Mouse (Mus musculus) lung, postnatal 36 days (tissue): ENCODE measurements around the gene Entpd1.
"Not testable (repeated sequence)": the region's sequence is repeated elsewhere in the genome, so short reads cannot be mapped to it uniquely, and the experiment has no call there.

Source experiments
- DNase-seq: peaks from one replicate; pipeline ENCODE4 v3.0.0; 2022; ENCODE audit warnings: mixed read lengths

Entpd1 gene

DNA sequence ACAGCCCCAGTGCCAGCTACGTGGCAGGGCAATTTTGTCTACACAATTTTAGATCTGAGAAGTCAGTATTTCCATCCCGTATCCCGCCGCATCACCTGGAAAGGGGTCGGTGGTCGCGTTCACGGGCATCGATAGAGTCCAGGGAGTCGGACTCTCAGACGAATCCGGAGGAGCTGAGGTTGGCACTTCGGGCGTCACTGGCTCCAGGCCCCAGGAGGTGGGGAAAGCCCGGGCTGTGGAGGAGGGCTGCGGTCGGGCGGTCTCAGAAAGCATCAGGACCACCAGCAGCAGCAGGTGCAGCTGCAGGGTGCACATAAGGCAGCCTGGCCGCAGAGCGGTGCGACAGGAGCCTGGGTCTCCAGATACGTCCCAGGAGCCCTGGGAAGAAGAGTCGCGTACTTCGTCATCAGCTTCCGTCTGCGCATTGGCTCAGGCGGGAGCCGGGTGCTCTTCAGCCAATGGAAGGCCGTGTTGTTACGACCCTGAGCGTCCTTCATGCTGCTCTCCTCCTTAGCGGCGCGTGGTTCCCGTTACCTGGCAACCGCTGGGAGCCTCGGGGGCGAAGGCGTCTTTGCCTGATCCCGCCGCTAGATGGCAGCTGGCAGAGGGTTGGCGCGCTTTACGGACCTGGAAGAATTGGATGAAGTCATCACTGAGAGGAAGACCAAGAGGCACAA is at the start of gene Entpd1, which contains the start of gene Tctn3:
Gene Entpd1, plus strand, starts transcription at position 537 of the 677 bp plus-strand sequence.
Gene Tctn3, minus strand, starts transcription at position 404 of the 677 bp plus-strand sequence.
- DNase-seq, result peak; percentile 97

DNA sequence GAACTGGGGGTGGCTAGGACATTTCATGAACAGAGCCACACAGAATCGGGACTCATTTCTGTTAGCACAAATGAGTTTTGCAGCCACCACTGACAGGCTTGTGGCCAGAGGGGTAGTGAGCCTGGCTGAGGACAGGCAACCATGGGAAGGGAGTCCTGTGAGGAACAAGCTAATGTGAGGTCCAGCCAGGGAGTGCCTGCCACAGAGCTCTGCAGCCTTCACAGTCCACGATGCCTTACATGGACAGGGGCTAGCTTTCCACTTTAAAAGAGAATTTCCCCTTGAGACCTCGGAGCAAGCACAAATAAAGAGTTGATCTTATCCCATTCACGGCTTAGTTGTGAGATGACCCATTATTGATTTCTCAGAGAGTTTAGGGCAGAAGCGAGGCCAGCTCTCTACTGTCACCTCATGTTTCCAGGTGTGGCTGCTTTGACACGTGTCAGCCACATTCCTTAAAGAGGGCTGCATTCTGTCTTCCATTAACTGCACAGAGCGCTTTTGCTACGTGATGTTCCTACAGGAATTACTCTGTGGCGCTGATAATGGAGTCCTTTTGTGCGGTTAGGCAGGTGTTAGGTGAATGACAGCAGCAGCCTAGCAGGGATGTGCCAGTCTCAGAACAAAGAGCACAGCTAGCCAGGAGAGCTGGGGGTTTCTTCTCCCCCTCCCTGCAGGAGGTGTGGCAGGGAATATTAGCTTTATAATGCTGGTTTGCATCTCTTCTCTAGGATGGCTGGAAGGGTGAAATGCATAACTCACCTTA is 48.1 kb upstream of the Entpd1 start:
- no peak for DNase-seq

DNA sequence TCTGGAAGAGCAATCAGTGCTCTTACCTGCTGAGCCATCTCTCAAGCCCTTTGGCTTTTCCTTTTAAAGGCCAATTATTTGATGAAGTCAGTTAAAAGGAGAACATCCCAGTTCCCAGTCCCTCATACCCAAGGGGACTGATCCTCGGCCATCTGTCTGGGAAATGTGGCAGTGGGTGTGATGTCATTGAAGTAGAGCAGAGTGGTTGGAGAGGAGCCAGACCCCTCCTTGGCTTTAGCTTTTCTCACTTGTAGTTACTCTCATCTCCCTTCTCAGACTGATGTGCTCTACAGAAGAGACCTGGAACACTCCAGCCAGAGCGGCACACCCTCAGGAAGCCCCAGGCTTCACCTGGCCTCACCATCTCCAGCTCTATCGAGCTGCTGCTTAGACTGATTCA is 44.5 kb upstream of the Entpd1 start:
- no peak for DNase-seq

DNA sequence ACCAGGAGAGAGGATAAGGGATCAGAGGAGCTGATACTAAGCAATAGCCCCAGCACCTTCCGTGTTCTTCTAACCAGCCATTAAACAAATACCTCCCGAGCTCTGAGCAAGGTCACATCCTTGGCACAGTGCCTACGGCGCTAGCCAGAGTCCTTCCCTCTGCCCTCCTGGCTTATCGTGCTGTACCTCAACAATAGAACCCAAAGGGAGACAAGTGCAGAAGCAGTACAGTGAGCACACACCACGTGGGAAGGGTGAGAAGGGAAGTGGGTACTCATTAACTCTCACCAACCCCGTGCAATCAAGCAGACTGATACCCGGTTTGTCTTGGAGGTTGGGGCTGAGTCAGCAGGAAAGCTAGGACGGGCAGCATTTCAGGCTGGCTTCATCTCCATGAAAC is 41.4 kb upstream of the Entpd1 start:
- DNase-seq, result no peak

DNA sequence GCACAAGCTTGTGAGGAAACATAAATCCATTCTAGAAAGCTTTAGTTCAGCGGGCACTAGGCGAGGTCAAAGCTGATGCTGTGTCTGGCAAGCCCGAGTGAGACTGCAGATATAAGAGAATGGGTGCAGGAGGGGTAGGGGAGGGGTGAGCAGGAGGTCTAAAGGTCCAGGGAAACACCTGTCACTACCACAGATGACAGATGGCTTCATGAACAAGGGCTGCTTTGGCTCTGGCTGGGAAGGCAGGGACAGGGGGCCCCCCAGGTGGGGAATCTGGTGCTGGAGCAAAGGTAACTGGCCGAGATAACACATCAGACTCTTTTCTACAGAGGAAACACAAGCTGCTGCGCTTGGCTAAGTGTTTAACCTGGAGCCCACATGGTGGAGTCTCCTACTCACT is 36.7 kb upstream of the Entpd1 start:
- DNase-seq, result no peak

DNA sequence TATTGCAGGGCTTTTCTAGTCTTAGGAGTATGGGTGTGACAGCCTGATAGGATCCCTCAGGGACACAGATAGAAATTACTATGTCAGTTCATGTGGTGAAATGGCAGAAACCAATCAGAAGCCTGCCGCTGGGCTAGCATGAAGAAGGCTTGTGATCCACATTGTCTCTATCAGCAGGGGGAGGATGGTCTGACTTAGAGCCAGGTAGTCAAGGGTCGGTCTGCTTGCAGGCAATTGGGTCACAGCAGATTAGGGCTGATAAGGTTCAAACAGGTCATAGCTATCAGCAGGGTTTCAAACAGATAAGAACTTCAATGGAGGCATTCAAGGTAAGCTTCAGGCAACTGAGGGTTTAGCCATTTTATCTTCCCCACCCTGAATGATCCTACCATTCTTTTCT is 31.3 kb upstream of the Entpd1 start:
- DNase-seq, result no peak

DNA sequence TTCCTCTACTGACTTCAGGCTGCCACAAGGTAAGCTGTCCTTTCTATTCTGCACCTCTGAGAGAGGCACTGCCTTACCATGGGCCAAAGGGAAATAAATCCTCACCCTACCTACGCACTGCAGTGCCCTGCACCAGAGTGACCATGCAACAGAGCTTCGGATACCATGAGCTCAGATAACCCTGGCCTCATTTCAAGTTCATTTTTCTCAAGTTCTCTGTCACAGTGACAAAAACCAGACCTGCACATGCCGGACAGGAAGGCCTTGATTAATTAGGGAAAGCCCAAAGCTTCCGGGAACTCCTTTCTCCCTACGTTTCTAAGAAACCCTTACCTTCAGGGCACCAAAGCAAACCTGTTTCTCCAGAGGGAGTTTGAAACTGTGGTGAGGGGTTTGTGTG is 30.5 kb upstream of the Entpd1 start:
- DNase-seq, result no peak

DNA sequence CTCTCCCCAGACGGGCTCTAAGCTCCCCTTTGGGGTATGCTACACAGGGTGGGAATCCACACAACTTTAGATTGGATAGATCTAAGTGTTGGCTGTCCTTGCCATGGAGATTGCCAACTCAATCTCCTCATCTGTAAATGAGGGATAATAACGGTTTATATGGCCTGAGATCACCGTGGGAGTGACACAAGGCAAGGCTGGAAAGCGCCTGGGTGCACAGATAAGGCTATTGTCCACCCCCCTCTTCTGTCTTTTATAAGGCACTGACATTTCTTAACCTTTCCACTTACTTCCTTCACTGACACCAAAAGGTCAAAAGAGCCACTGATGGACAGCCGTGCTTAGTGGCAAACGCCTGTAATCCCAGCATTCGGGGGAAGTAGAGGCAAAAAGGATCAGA is 25.3 kb upstream of the Entpd1 start:
- DNase-seq, result no peak

DNA sequence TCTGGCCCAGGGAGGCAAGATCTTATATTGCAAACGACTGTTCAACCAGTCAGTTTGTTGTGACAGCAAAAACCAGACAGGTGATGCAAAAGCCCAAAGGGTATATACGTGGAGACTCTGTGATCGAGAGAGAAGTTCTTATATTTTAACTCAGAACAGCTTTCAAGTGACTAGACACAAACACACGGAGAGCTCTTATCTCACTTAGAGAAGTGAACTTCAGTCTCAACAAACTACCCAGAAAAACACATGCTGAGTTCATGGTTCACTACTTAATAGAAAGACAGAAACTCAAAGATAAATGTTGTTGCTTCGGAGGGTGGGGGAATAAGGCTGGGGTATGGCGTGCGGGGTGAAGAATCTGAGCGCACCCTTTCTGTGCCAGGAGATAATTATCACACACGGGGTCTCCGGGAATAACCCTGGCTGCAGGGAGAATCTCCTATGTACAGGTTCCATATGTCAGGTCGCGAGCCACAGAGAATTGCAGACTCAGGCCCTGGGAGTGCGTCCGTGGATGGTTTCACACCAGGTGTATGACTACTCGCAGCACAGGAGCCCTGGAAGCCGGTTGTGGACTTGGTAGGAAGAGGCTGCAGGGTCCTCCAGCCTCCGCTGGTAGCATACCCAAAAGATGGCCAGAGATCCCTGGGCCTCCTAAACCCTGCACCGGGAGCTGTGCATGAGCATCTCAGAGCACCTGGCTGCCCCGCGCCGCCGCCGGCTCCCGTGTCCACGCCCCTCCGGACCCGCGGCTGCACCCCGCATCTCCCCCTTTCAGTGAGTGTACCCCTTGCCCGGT is 24.5 kb upstream of the Entpd1 start:
- no peak for DNase-seq

DNA sequence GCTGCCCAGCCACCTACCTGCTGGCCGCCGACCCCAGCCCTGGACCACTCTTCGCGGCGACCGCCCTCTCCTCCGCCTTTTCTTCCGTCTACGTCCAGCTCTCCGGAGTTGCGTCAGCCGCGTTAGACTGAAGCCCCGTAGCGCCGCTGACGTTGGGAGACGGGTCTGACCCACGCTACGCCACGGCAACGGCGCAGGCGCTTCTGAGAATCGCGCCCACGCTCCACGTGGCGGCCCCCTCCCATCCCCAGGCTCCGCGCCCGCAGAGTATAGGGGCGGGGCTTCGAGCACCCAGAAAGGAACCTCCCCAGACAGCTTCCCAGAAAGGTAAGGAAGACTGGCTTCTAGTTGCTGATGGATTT is 23.9 kb upstream of the Entpd1 start, which contains the start of gene Aldh18a1:
Gene Aldh18a1, minus strand, starts transcription at position 171 of the 362 bp plus-strand sequence.
- peak; percentile 95 for DNase-seq

DNA sequence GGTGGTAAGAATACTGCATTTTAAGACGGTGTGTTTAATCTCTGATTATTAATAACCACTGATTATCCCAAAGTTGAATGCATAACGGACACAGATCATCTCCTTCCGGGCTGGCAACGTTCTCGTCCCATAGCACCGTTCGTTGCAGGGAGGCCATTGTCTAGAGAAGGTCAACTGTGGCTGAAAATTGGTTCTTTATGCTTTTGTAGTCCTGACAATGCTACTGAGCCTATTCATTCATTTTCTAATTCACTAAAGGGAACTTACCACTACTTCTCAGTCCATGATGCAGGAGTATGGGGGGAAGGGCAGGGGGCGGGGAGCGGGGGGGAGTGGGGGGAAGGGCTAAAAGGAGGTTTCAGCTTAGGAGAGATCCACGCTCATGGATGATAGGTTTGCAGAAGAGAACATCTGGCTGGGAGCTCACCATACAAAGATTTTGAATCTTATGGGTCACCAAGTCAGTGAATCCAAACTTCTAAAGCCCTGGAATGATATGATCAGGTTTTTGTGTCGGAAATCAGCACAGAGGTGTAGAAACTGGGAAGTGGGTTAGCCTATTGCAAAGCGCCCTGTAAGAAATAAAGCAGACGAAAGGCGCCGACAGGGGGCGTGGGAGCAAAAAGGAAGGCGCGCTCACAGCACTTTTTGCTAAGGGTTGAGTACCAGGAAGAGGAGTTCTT is 23.2 kb upstream of the Entpd1 start:
- DNase-seq, result peak; percentile 97

DNA sequence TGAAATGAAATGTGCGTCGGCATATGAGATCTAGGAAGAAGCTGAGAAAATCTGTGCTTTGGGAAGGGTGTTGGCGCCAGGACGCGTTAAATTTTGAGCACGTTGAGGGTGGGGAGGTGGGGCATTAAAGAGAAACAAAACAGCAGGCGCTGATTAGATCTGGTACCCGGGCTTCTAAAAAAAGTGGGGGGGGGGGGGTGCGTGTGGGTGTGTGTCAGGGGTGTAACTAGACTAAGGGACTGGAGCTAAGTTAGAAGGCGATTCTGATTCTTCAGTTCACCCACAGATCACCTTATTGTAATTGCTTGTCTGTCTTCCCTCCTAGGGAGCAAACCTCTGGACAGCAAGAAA is 22.7 kb upstream of the Entpd1 start:
- DNase-seq, result peak; percentile 4

DNA sequence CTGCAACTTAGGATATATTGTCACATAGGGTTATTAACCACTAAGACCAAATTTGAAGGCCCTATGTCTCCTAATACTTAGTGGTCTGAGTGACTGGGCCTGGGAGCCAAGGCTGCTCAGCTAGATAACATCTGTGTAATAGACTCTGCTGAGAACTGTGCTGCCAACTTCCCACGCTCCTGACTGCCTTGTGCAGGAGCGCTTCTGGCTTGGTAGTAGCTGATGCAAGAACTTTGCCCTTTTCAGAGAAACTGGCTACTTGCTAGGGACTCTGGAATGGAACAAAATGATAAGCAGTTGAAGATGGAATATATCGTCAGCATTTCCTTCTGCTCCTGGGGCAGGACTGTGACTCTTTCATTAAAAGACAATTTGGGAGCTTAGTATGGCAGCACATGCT is 16.9 kb upstream of the Entpd1 start:
- DNase-seq, result no peak

DNA sequence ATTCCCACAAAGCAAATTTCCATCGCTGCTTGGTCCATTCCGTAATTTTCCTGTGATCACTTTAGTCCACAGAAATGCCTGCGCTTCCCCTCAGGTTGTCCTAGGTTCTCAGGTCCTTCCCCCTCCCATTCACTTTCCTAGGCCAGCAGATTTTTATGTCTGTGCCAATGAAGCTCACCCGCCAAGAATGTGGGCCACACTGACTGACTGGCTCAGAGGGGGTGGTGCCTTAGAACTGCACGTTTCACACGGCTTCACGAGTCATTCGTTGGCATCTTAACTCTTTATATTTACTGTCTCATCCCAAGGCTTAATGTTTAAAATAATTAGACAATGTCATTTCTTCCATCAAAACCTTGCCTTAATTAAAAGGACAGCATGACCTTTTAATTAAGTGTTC is 16.3 kb upstream of the Entpd1 start:
- DNase-seq, result no peak

DNA sequence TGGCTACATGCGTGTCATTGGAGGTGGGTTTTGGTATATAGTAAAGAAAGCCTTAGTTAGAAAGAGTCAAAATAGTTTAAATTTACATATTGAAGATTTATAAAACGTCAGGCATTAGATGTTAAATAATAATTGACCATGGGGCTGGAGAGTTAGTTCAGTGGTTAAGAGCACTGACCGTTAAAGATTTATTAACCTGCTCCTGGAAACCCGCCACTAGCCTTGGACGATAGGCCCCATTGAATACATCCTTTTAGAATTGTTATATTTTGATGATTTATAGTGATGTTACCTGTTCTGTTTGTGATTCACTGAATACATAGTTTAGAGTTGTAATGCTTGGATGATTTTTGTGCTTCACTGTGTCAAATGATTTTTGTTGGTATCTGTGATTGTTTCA is 11.3 kb upstream of the Entpd1 start:
- DNase-seq, result not testable (repeated sequence)

DNA sequence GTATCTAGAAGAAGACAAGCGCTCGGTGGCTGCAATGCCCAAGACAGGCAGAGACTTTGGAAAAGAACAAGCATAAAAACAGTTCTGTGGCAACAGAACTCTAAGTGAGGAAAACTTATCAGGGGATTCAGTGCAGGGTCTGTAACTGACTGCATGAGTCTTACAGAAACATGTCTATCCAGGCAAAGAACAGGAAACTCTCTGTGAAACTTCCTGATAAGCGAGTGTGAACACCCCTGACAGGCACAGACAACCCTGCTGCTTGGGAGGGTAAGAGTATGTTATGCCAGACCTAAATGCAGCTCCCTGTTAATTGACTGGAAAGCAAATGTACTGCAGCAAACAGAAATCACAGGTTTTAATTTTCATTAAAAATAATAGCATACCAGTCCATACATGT is 10.3 kb upstream of the Entpd1 start:
- no peak for DNase-seq

DNA sequence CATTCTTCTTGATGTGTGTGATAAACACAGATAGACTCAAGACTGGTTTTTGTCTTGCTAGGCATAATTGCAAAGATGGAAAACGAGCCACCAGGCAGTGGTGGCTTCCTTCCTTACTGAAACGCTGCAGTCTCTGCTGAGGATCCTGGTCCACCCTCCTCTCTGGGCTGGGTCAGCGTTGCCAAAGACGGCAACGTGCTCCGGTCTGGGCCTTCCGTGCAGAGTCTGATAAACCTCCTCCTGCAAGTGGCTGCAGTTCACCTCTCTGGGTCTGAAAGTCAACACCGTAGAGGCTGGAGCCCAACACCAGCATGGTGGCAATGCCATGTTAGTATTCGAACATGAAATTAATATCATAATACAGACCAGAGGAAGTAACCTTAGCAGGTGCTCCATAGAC is 7.0 kb upstream of the Entpd1 start:
- DNase-seq, result no peak

DNA sequence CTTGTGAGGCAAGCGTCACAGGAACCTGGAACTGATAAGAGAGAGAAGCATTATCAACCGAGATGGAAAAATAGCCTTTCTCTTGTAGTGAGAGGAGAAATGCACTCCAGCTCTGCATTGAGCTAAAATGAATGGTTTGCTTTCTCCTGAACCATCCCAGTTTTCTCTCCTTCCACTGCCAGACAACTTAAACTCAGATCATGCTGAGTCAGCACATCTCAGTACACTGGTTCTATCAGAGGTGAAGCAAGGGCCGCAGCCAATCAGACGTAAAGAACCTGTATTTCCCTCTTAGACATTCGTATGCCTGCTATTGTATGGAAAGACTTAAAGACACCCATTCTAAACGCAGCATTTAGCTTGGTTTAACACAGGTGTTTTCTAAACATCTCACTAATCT is 4.5 kb upstream of the Entpd1 start:
- no peak for DNase-seq

DNA sequence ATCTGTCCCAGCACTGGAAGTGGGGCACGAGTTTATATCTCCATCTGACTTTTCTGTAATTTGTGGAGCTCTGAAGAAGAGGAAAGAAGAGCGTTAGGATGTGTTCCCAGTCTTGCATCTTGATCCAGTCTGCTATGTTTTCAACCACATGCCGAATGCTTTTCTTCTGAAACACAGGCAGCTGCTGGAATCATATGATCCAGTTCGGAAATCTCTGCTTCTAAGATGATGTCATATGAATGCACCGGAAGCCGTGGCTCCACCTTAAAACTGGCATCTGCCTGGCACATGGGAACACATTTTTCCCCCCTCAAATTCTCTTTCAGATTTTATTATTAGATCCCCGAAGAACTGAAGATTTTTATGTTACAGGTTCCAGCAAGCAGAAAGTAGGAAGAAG is 2.6 kb downstream of the Entpd1 start:
- no peak for DNase-seq

DNA sequence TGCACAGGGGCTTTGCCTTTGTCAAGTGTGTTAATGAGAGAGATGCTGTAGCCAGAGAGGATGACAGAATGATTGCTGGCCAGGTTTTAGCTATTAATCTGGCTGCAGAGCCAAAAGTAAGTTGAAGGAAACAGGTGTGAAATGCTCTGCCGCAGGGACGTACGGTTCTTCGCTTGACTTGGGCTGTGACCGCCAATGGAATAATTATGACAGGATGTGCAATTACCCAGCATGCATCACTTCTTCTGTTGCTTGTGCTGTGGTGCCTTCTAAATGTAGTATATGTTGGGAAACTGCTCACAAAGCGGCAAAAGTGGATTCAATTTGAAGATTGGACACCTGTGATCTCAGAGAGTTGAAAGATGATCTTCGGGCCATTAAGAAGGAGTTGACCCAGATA is 3.9 kb downstream of the Entpd1 start:
- no peak for DNase-seq

DNA sequence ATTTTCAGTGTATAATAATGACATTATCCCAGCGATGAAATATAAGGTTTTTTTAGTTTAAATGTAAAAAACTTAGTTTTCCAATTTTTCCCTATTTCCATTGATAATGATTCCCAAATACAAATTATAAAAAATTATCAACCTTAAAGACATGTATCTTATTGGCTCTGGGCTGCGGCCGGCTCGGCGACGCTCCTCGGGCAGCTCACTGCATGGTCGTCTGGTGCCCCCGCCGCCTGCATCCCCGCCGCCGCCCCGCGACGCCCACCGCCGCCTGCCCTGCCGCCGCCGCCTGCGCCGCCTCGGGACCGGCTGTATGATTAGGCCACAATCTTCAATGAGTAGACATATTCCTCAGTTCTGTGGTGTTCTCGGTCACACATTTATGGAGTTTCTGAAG is 9.4 kb downstream of the Entpd1 start:
- DNase-seq, result not testable (repeated sequence)

DNA sequence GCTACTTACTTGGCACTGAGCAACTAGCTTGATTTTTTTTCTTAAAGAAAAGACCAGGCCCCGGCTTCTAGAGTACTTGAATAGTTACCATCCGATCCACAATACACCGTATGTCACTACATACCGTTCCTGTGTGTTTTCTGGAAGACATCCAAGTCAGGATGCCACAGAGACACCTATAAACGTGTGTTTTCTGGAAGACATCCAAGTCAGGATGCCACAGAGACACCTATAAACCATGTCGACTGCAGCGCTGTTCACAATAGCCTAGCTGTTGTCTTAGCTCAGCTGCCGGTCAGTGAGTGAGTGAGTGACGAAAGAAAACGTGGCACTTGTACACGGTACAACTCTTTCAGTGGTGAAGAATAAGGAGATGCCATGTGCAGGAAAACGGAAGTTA is 13.8 kb downstream of the Entpd1 start:
- no peak for DNase-seq

DNA sequence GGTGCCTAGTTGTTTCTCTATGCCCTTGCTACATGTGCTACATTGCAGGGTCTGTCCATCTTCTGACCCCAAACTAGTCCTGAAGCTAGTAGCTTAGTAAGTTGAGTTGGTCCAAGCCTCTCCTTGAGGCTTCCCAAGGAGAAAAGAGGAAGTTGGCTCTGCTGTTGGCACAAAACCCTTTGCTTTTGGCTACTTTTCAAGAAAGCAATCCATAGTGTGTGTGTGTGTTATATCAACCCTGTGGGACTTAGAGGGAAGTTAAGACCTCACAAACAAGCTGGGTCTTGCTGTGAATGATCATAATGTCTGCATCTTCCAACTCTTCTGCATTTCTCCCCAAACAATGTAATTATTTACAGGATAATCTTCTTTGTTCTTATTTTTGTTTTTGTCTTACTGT is 16.8 kb downstream of the Entpd1 start:
- DNase-seq, result no peak
